Mouse (Mus musculus): ENCODE measurements around the gene Camsap2. TPM values are rescaled to one million over a fixed set of nuclear protein-coding genes. Genes with fewer than 3 reads are reported as not detected.

Gene Camsap2
- polyA plus RNA-seq (2015; fragmentation: Nextera tagmentation; extraction: Ambion mirVana): 8.1 and 8.6 TPM in 2 replicates

DNA sequence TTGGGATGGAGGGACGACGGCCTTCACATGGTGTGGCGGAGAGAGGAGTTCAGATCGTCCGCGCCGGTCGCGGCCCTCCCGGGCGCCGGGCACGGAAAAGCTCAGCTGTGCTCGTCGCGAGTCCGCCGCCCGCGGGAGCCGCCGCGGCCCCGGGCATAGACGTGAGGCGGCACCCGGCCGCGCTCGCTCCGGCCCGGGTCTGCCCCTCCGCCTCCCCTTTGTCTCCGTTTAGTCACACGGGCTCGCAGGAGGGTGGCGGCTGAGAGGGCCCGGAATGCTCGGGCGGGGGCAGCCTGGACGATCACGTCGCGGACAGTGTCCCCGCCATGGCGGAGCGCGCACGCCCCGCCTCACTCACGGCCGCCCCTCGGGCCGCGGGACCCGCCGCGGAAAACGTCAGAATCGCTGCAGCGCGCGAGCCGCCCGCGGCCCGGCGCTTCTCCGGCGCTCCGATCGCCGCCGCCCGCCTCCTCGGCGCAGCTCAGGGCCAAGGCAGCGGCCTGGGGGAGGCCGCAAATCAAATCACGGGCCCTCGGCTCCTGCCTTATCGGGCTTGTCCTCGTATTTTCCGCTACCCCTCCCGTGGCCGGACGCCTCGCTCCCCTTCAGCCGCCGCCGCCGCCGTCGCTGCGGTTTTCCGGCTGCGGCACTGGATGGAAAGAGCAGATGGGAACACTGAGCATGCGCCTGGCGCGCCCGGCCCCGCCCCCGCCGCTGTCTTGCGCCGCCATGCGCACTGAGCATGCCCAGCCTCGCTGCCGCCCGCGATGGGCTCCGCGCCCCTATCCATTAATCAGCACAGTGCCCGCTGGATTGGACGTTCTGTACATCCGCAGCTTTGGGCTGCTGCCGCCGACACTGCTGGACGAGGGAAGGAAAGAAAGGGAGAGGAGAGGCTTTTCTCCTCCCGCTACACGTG is at the start of gene Camsap2:
Camsap2 (minus strand) TSS at position 651 of the 919 bp plus-strand sequence.
- peak within 1 kb of the TSS; percentile 97 for H3K27ac ChIP-seq
- ATAC-seq (replicated peaks; ENCODE audit: low FRiP score, low read depth): peak; percentile 95
- H3K27me3 ChIP-seq (ENCODE audit: insufficient read depth, low read length): no peaks in the 10 kb centered on the region
- no peak for TF ChIP-seq CTCF (IDR thresholded peaks at IDR 0.05; ENCODE audit: low read depth)
- peak within 1 kb of the TSS; percentile 87 for H3K4me2 ChIP-seq (ENCODE audit: low read length)
- peak within 1 kb of the TSS; percentile 96 for H3K9ac ChIP-seq (ENCODE audit: low read depth, low read length)
- no peaks in the 10 kb centered on the region for H3K9me3 ChIP-seq (replicated peaks; ENCODE audit: low read length)
- H3K4me3 ChIP-seq (replicated peaks; ENCODE audit: low read depth, low read length): peak within 1 kb of the TSS; percentile 97
- H3K36me3 ChIP-seq (ENCODE audit: insufficient read depth, low read length): no peaks in the 10 kb centered on the region
- WGBS: under 1% methylated on average over 113 of the region's 121 CpGs
- H3K4me1 ChIP-seq (replicated peaks; ENCODE audit: insufficient read depth, low read length): peaks cover 17% of the 10 kb centered on the region; the same call in 1 of the 2 replicates
- peak; percentile 94 for DNase-seq (ENCODE audit: low spot score)

DNA sequence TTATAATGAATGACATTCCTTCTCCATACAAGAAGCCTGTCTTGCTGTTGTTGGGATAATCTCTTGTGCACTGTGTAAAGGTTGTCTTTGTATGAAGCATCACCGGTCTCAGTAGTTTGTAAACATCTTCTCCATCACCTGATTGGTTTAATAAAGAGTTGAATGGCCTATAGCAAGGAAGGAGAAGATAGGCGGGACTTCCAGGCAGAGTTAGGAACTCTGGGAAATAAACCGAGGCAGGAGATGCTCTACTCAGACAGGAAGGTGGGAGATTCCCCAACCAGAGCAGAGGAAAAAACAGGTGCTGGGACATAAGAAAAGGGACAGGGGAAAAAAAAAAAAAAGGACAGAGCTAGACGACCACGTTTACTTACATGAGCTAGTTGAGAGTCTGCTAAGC is 49.2 kb upstream of the Camsap2 start:
- TF ChIP-seq CTCF (IDR thresholded peaks at IDR 0.05; ENCODE audit: low read depth): no peak
- DNase-seq (ENCODE audit: low spot score) (no peak), ATAC-seq (replicated peaks; ENCODE audit: low FRiP score, low read depth) (no peak)
- no peaks in the 10 kb centered on the region for H3K9me3 ChIP-seq (replicated peaks; ENCODE audit: low read length)
- no peaks in the 10 kb centered on the region for H3K27me3 ChIP-seq (ENCODE audit: insufficient read depth, low read length)
- no peak overlapping the region for H3K9ac ChIP-seq (ENCODE audit: low read depth, low read length)
- no peak overlapping the region for H3K4me2 ChIP-seq (ENCODE audit: low read length)
- H3K27ac ChIP-seq: no peak overlapping the region
- no peak overlapping the region for H3K4me3 ChIP-seq (replicated peaks; ENCODE audit: low read depth, low read length)
- H3K4me1 ChIP-seq (replicated peaks; ENCODE audit: insufficient read depth, low read length): no peaks in the 10 kb centered on the region
- H3K36me3 ChIP-seq (ENCODE audit: insufficient read depth, low read length): no peaks in the 10 kb centered on the region
- WGBS: 42% methylated on average over 5 of the region's 5 CpGs

DNA sequence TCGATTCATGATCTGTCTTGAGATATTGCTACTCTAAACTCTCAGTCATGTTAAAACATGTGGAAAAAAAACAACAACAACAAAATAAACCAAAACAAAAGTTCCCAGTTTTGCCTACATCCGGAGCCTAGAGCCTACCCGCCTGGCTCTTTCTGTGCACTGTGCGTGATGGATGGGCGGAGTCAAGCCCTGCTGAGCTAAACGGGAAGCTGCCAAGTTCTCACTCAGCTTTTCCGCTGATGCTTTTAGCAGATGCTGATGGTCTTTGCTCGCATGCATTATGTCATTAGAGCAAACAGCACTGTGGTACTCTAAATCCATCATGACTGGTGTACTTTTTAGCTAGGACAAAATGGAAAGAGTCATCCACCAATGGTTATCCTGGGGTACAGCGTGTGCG is 48.6 kb upstream of the Camsap2 start:
- Histone ChIP-seq H3K36me3 (ENCODE audit: insufficient read depth, low read length) (no peaks in the 10 kb centered on the region), H3K4me1 (replicated peaks; ENCODE audit: insufficient read depth, low read length) (no peaks in the 10 kb centered on the region), H3K27me3 (ENCODE audit: insufficient read depth, low read length) (no peaks in the 10 kb centered on the region), H3K4me3 (replicated peaks; ENCODE audit: low read depth, low read length) (no peak overlapping the region), H3K9me3 (replicated peaks; ENCODE audit: low read length) (no peaks in the 10 kb centered on the region), H3K9ac (ENCODE audit: low read depth, low read length) (no peak overlapping the region), H3K4me2 (ENCODE audit: low read length) (no peak overlapping the region), H3K27ac (no peak overlapping the region)
- DNase-seq (ENCODE audit: low spot score): peak; percentile 63
- ATAC-seq (replicated peaks; ENCODE audit: low FRiP score, low read depth): no peak; the same call in 1 of the 2 replicates
- no peak for TF ChIP-seq CTCF (IDR thresholded peaks at IDR 0.05; ENCODE audit: low read depth)
- WGBS: 35% methylated on average over 10 of the region's 10 CpGs

DNA sequence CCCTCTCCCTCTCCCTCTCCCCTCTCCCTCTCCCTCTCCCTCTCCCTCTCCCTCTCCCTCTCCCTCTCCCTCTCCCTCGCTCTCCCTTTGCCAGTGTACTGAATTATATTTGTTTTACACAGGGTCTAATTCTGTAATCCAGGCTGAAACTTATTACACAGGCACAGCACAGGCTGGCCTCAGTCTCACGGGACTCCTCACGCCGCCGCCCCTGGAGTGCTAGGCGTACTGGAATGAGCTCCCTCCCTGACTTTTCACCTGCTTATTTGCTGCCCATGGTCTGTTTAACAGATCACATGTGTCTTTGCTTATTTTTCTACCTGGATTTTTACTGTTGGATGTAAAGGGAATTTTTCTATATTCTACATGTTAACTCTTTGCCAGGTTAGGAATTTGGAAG is 41.0 kb upstream of the Camsap2 start:
- Histone ChIP-seq H3K27ac (no peak overlapping the region), H3K27me3 (ENCODE audit: insufficient read depth, low read length) (no peaks in the 10 kb centered on the region), H3K9ac (ENCODE audit: low read depth, low read length) (no peak overlapping the region), H3K36me3 (ENCODE audit: insufficient read depth, low read length) (no peaks in the 10 kb centered on the region), H3K9me3 (replicated peaks; ENCODE audit: low read length) (no peaks in the 10 kb centered on the region), H3K4me3 (replicated peaks; ENCODE audit: low read depth, low read length) (no peak overlapping the region), H3K4me2 (ENCODE audit: low read length) (no peak overlapping the region), H3K4me1 (replicated peaks; ENCODE audit: insufficient read depth, low read length) (no peaks in the 10 kb centered on the region)
- 22% methylated on average over 5 of the region's 6 CpGs for WGBS
- no peak for TF ChIP-seq CTCF (IDR thresholded peaks at IDR 0.05; ENCODE audit: low read depth)
- ATAC-seq (replicated peaks; ENCODE audit: low FRiP score, low read depth) (no peak), DNase-seq (ENCODE audit: low spot score) (peak; percentile 5)

DNA sequence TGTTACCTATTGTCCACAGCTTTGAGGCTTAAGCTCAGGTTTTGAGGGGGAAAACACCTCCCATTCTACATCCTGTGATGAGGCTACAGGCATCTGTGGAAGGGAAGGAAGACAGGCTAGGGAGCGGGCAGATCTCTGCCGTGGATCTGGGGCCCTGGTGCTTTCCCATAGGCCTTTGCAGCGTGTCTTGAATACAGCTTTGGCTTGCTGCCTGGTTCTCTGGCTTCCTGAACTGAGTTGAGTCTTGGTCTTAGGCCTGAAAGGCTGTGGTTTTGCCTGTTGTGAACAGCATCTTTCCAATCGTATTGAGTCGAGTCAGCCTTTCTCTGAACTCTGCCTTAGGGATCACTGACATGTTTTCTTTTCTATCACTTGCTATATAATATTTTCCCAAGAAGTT is 35.7 kb upstream of the Camsap2 start:
- H3K4me1 ChIP-seq (replicated peaks; ENCODE audit: insufficient read depth, low read length): no peaks in the 10 kb centered on the region
- no peak overlapping the region for H3K4me2 ChIP-seq (ENCODE audit: low read length)
- H3K27me3 ChIP-seq (ENCODE audit: insufficient read depth, low read length): no peaks in the 10 kb centered on the region
- WGBS: 55% methylated on average over 5 of the region's 5 CpGs
- DNase-seq (ENCODE audit: low spot score) (peak; percentile 29), ATAC-seq (replicated peaks; ENCODE audit: low FRiP score, low read depth) (no peak)
- no peaks in the 10 kb centered on the region for H3K9me3 ChIP-seq (replicated peaks; ENCODE audit: low read length)
- no peaks in the 10 kb centered on the region for H3K36me3 ChIP-seq (ENCODE audit: insufficient read depth, low read length)
- TF ChIP-seq CTCF (IDR thresholded peaks at IDR 0.05; ENCODE audit: low read depth): no peak
- H3K9ac ChIP-seq (ENCODE audit: low read depth, low read length): no peak overlapping the region
- no peak overlapping the region for H3K27ac ChIP-seq
- H3K4me3 ChIP-seq (replicated peaks; ENCODE audit: low read depth, low read length): no peak overlapping the region

DNA sequence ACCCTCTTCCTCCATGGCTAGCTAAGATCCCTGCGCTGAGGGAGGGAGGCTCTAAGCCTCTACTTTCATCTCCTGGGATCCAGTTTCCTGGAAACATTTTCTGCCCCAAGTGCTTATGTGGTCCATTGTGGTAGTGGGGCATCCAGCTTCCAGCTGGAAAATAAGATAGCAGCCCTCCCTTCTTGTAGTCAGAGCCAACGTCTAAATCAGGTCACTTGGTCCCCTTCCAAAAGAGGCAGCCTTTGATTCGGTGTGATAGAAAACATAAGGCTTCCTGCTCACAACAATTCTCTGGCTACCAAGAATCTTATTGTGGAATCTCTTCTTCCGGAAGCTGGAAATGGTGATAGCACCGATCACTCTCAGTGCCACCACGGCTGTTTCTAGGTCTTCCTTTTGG is 35.3 kb upstream of the Camsap2 start:
- H3K36me3 ChIP-seq (ENCODE audit: insufficient read depth, low read length): no peaks in the 10 kb centered on the region
- no peaks in the 10 kb centered on the region for H3K27me3 ChIP-seq (ENCODE audit: insufficient read depth, low read length)
- H3K4me3 ChIP-seq (replicated peaks; ENCODE audit: low read depth, low read length): no peak overlapping the region
- ATAC-seq (replicated peaks; ENCODE audit: low FRiP score, low read depth): no peak
- H3K27ac ChIP-seq: no peak overlapping the region
- H3K9ac ChIP-seq (ENCODE audit: low read depth, low read length): no peak overlapping the region
- no peak overlapping the region for H3K4me2 ChIP-seq (ENCODE audit: low read length)
- H3K9me3 ChIP-seq (replicated peaks; ENCODE audit: low read length): no peaks in the 10 kb centered on the region
- WGBS: 64% methylated on average over 6 of the region's 6 CpGs
- H3K4me1 ChIP-seq (replicated peaks; ENCODE audit: insufficient read depth, low read length): no peaks in the 10 kb centered on the region
- TF ChIP-seq CTCF (IDR thresholded peaks at IDR 0.05; ENCODE audit: low read depth): no peak
- DNase-seq (ENCODE audit: low spot score): peak; percentile 45
